Mouse (Mus musculus) olfactory bulb, adult 2 months (tissue): ENCODE results near the gene Ifnz.

Source experiments
- CTCF ChIP-seq: fragments of 200-500 bp; IDR thresholded peaks from 2 replicates; pipeline ENCODE4 v1.5.1; 2012; ENCODE audit warnings: low read depth, mild to moderate bottlenecking, low read length, moderate library complexity; ENCODE audit not compliant: insufficient read depth
- POLR2A ChIP-seq: fragments of 200-500 bp; IDR thresholded peaks from 2 replicates; pipeline ENCODE4 v1.6.1; 2012; ENCODE audit warnings: mild to moderate bottlenecking, low read depth, low read length, moderate library complexity; ENCODE audit not compliant: insufficient read depth

GRCm38 (mm10) chr4:88742771-88743371, 39.1 kb upstream of the Ifnz start:
- TF ChIP-seq CTCF (no peak), POLR2A (no peak)
